Mouse (Mus musculus) C2C12 (cell line): ENCODE results near the gene Gm28038. TPM values are rescaled to one million over a fixed set of nuclear protein-coding genes. Genes with fewer than 3 reads are reported as not detected.

Experiments used
- H3K27me3 ChIP-seq: one replicate; pipeline ENCODE4 v1.6.1; 2011; ENCODE audit not compliant: control insufficient read depth, insufficient read depth, insufficient read length
- H3K36me3 ChIP-seq: one replicate; pipeline ENCODE4 v1.6.1; 2011; ENCODE audit not compliant: control insufficient read depth, insufficient read depth
- H3K4me3 ChIP-seq: one replicate; pipeline ENCODE4 v1.5.1; 2011; ENCODE audit warnings: mild to moderate bottlenecking, control low read depth; ENCODE audit not compliant: poor library complexity, insufficient read depth, severe bottlenecking
- H3K79me2 ChIP-seq: one replicate; pipeline ENCODE4 v1.6.1; 2011; ENCODE audit not compliant: control insufficient read depth, insufficient read depth
- H3K79me3 ChIP-seq: one replicate; pipeline ENCODE4 v1.6.1; 2011; ENCODE audit warnings: low read depth, control low read depth
- H3ac ChIP-seq: one replicate; pipeline ENCODE3; 2011; ENCODE audit warnings: low read depth; ENCODE audit not compliant: control insufficient read depth, insufficient read length
- CEBPB ChIP-seq: IDR thresholded peaks from one replicate; pipeline ENCODE4 v1.6.1; 2011; ENCODE audit warnings: low read depth, mild to moderate bottlenecking, control low read depth, moderate library complexity
- CTCF ChIP-seq: IDR thresholded peaks from one replicate; pipeline ENCODE4 v1.5.1; 2011; ENCODE audit not compliant: control insufficient read depth, insufficient read depth, insufficient read length
- FOSL1 ChIP-seq: IDR thresholded peaks from one replicate; pipeline ENCODE4 v1.8.0; 2011; ENCODE audit warnings: mild to moderate bottlenecking, low read length; ENCODE audit not compliant: poor library complexity, insufficient read depth, severe bottlenecking
- MAX ChIP-seq: IDR thresholded peaks from one replicate; pipeline ENCODE4 v1.6.1; 2011; ENCODE audit warnings: mild to moderate bottlenecking, control low read depth
- MYOD1 ChIP-seq: IDR thresholded peaks from one replicate; pipeline ENCODE4 v1.6.1; 2011; ENCODE audit warnings: low read depth; ENCODE audit not compliant: control insufficient read depth, insufficient read length
- MYOG ChIP-seq: IDR thresholded peaks from one replicate; pipeline ENCODE4 v1.6.1; 2011; ENCODE audit not compliant: control insufficient read depth, insufficient read length; ENCODE audit errors: extremely low read depth
- USF1 ChIP-seq: IDR thresholded peaks from one replicate; pipeline ENCODE4 v1.6.1; 2011; ENCODE audit warnings: low read depth, mild to moderate bottlenecking, control low read depth, moderate library complexity
- polyA plus RNA-seq: library from polyadenylated mRNA; unstranded; fragments of >200 nt; fragmentation: generic; extraction: Trizol; gene quantifications from one replicate; pipeline ENCODE4 v1.2.1, GENCODE M21; 2012; ENCODE audit warnings: missing spikeins

The Gm28038 gene
- polyA plus RNA-seq, 1 experiment = 0.16 TPM

DNA sequence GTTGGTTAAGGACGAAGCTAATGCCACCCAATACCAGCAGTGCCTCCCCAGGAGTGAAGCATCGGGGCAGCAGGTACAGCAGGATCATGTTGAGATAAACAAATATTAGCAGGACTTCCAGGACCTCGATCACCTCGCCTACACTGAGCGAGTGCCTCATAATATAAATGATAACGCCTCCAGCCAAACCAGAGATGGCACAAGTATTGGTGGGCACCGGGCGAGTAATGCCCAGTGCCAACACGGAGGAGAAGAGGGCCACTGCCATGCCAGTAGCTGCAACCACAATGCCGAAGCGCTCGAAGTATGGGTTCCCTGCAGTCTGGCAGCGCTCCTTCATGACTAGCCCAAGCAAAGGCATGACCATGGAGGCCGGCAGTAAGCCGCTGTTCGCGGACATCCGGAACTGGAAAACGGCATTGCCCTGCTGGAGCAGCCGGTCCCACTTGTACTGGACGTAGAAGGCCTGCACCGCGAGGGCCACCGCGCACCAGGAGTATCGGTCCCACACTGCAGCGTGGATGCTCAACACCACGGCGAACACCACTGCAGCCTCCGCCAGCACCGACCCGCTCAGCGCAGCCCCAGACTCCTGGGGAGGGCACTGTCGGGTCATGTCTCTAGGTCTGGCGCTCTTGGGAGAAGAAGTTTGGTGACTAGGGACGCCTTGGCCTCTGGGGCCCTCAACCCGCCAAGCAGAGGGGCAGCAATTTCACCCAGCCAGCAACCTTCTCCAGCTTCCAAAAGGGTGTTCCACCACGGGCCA lies 4.8 kb downstream of the Gm28038 start:
- TF ChIP-seq MAX = peak; percentile 9
- TF ChIP-seq FOSL1 = no peak
- no peak for TF ChIP-seq MYOG
- no peak for TF ChIP-seq USF1

DNA sequence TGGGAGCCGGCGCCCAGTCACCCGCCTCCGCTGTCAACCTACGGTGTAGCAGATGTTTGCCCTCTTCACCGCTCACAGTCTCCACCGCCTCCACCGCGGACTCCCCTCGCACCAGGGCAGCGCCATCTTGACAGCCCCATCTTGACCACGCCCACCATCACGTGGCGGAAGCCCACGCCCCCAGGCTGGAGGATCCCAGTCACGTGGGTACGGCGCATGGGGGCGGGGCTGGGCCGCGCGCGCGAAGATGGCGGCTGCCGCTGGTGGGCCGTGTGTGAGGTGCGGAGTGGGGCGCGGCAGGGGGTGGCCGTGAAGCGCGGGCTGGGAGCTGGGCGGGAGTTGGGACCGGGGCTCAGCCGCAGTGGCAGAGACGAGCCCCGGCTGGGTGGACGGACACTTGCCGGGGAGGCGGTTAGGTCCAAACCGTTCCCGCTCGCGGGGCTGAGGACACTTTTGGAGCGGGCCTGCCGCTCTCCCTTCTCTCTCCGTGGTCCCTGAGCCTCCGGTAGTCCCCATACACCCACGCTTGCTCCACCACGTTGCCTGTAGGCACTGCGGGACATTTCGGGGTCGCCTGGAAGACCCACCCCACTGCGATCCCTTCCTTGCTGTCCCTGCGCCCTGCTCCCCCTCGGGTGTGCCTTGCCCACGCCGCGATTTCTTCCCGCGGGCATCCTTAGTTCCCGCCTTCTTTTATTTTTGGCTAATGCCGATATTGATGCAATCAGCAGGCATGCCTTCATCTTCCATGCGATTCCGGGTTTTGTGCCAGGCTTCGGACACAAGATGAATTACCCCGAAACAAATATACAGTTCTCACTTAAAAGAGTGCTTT lies 5.6 kb downstream of the Gm28038 start, which contains the start of the genes Dolk and Nup188:
Gene Dolk (minus strand): TSS at position 143 of the 835 bp plus-strand sequence.
Gene Nup188 (plus strand): TSS at position 206 of the 835 bp plus-strand sequence.
- Histone ChIP-seq H3K4me3 (peak within 1 kb of the TSS; percentile 94), H3K79me2 (peaks cover 75% of the 10 kb centered on the region), H3K79me3 (peaks cover 52% of the 10 kb centered on the region), H3K36me3 (peaks cover 19% of the 10 kb centered on the region), H3K27me3 (no peaks in the 10 kb centered on the region), H3ac (peak within 1 kb of the TSS; percentile 98)
- no peak for TF ChIP-seq CTCF
- TF ChIP-seq MAX = peak; percentile 90
- no peak for TF ChIP-seq CEBPB
- TF ChIP-seq FOSL1 = no peak
- TF ChIP-seq MYOD1 = no peak
- peak; percentile 97 for TF ChIP-seq USF1
- TF ChIP-seq MYOG = no peak

More for the DNA sequence above, 4.8 kb downstream of the Gm28038 start:
- Histone ChIP-seq H3K79me3 (peaks cover 47% of the 10 kb centered on the region), H3K4me3 (peak overlapping the region; percentile 94), H3K27me3 (no peaks in the 10 kb centered on the region), H3K36me3 (peaks cover 18% of the 10 kb centered on the region), H3ac (peak overlapping the region; percentile 98), H3K79me2 (peaks cover 67% of the 10 kb centered on the region)

DNA sequence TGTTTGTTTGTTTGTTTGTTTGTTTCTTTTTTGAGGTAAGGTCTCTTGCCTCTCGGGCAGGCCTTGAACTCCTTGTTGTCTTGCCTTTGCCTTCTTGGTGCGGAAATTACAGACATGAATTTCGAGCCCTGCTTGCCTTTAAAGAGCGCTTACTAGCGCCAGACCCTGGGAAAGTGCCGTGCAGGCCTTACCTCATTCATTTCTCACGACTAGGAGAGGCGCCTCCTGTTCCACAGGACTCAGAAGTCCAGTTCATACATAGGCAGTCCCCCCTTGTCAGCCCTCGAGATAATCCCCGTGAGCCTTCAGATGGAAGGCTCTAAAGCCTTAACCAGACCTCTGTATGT lies 6.2 kb downstream of the Gm28038 start:
- Histone ChIP-seq H3K36me3 (peaks cover 19% of the 10 kb centered on the region), H3K79me2 (peaks cover 81% of the 10 kb centered on the region), H3K79me3 (peaks cover 58% of the 10 kb centered on the region), H3ac (peak overlapping the region; percentile 98), H3K4me3 (peak overlapping the region; percentile 94), H3K27me3 (no peaks in the 10 kb centered on the region)
- TF ChIP-seq MYOD1 (no peak), USF1 (no peak), CTCF (no peak), CEBPB (no peak), FOSL1 (no peak), MAX (no peak), MYOG (no peak)

DNA sequence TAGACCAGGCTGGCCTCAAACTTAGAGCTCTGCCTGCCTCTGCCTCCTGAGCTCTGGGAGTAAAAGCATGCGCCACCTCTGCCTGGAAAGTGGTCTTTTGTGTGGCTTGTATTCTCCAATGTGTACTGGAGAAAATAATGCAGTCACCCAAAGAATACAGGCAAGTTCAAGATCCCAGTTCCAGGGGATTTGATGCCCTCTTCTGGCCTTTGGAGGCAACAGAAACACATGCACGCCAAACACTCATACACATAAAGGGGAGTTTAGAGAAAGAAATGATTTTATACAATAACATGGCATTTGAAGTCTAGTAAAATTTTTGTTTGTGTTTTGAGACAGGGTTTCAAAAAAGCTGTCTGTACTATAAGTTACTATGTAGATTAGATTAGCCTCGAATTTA lies 18.7 kb downstream of the Gm28038 start:
- Histone ChIP-seq H3K36me3 (peaks cover 82% of the 10 kb centered on the region), H3K79me3 (peaks cover 10% of the 10 kb centered on the region), H3K79me2 (peaks cover 15% of the 10 kb centered on the region), H3K4me3 (no peak overlapping the region), H3K27me3 (no peaks in the 10 kb centered on the region), H3ac (no peak overlapping the region)
- TF ChIP-seq FOSL1 (no peak), MYOD1 (no peak), MYOG (no peak), CTCF (no peak), CEBPB (no peak), USF1 (no peak), MAX (no peak)

DNA sequence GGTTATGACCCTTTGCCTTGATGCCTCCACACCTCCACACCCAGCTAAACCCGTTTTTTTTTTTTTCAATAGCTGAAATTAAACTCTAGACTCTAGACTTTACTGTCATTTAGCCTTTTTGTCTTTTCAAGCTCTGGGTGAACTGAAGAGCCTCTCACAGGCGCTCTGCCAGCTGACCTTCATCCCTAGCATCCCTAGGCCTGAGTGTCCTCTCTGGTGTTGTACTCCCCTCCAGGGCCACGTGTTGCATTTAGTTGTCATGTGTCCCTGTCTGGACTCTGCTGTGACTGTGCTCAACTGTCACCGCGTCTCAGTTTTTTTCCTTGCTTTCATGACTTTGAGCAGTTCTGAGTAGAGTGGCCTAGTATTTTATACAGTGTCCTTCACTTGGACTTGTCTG lies 19.1 kb downstream of the Gm28038 start:
- no peak for TF ChIP-seq MAX
- no peak for TF ChIP-seq FOSL1
- no peak for TF ChIP-seq CEBPB
- no peak for TF ChIP-seq USF1
- TF ChIP-seq CTCF = no peak
- no peak for TF ChIP-seq MYOD1
- TF ChIP-seq MYOG = no peak
- Histone ChIP-seq H3K36me3 (peaks cover 86% of the 10 kb centered on the region), H3K79me2 (peaks cover 11% of the 10 kb centered on the region), H3K79me3 (peaks cover 9% of the 10 kb centered on the region), H3K27me3 (no peaks in the 10 kb centered on the region), H3ac (no peak overlapping the region), H3K4me3 (no peak overlapping the region)

DNA sequence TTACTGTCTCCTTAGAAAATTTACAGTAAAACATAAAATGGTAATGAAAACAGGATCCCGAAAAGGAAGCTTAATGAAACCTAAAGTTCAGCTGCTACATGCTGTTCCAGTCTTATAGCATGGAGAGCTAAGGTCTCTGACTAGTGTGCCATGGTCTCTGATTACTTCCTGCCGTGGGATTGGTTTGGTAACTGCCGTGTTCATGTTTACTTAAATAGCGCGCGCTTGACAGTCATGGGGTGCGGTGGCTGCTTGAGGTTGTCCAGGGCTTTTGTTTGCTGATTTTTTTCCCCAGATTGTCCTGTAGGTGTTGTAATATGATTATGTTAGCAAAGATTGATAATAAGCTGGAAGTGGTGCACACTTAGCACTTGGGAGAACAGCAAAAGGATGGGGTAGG lies 25.2 kb downstream of the Gm28038 start:
- Histone ChIP-seq H3K27me3 (no peaks in the 10 kb centered on the region), H3K36me3 (peaks cover 99% of the 10 kb centered on the region), H3ac (no peak overlapping the region), H3K79me3 (no peaks in the 10 kb centered on the region), H3K79me2 (no peaks in the 10 kb centered on the region), H3K4me3 (no peak overlapping the region)
- no peak for TF ChIP-seq CTCF
- no peak for TF ChIP-seq MYOD1
- TF ChIP-seq USF1 = no peak
- TF ChIP-seq MAX = no peak
- TF ChIP-seq FOSL1 = no peak
- TF ChIP-seq CEBPB = no peak
